Mouse (Mus musculus): ENCODE measurements around the gene Myo9b.

- TF ChIP-seq ZC3H11A (IDR thresholded peaks at IDR 0.05; ENCODE audit: borderline replicate concordance, low read depth, low read length), result no peak
- TF ChIP-seq CHD2 (IDR thresholded peaks at IDR 0.05; ENCODE audit: low read depth, low read length), result no peak
- no peak for TF ChIP-seq MAFK (IDR thresholded peaks at IDR 0.05; ENCODE audit: insufficient read depth, low read depth, low read length)
Measured at GRCm38 (mm10) chr8:71402446-71402964, 130.0 kb downstream of the Myo9b start.
